Mouse (Mus musculus): ENCODE measurements around the gene Ubtf.

The Ubtf gene

GRCm38 (mm10) chr11:102277754-102278153 lies 41.8 kb downstream of the Ubtf start:
- TF ChIP-seq GATA4 (IDR thresholded peaks at IDR 0.05; ENCODE audit: insufficient replicate concordance, low read length): no peak

- TF ChIP-seq GATA4 (IDR thresholded peaks at IDR 0.05; ENCODE audit: insufficient replicate concordance, low read length): no peak
Observed at GRCm38 (mm10) chr11:102276411-102276915, 43.1 kb downstream of the Ubtf start.

- TF ChIP-seq GATA4 (IDR thresholded peaks at IDR 0.05; ENCODE audit: insufficient replicate concordance, low read length): no peak
Observed at GRCm38 (mm10) chr11:102268520-102269244, 50.9 kb downstream of the Ubtf start, which contains the start of gene Asb16. Gene Asb16 (plus strand): TSS chr11:102268743.

- TF ChIP-seq GATA4 (IDR thresholded peaks at IDR 0.05; ENCODE audit: insufficient replicate concordance, low read length): no peak
Observed at GRCm38 (mm10) chr11:102267480-102267879, 52.1 kb downstream of the Ubtf start.

- no peak for TF ChIP-seq GATA4 (IDR thresholded peaks at IDR 0.05; ENCODE audit: insufficient replicate concordance, low read length)
Observed at GRCm38 (mm10) chr11:102266631-102267355, 52.7 kb downstream of the Ubtf start.

GRCm38 (mm10) chr11:102265816-102266215 lies 53.7 kb downstream of the Ubtf start:
- no peak for TF ChIP-seq GATA4 (IDR thresholded peaks at IDR 0.05; ENCODE audit: insufficient replicate concordance, low read length)

GRCm38 (mm10) chr11:102263211-102263610 lies 56.3 kb downstream of the Ubtf start:
- no peak for TF ChIP-seq GATA4 (IDR thresholded peaks at IDR 0.05; ENCODE audit: insufficient replicate concordance, low read length)

- no peak for TF ChIP-seq GATA4 (IDR thresholded peaks at IDR 0.05; ENCODE audit: insufficient replicate concordance, low read length)
Observed at GRCm38 (mm10) chr11:102258521-102258920, 61.0 kb downstream of the Ubtf start.

- TF ChIP-seq GATA4 (IDR thresholded peaks at IDR 0.05; ENCODE audit: insufficient replicate concordance, low read length): no peak
Observed at GRCm38 (mm10) chr11:102258095-102258494, 61.4 kb downstream of the Ubtf start.

GRCm38 (mm10) chr11:102257514-102257913 lies 62.0 kb downstream of the Ubtf start:
- TF ChIP-seq GATA4 (IDR thresholded peaks at IDR 0.05; ENCODE audit: insufficient replicate concordance, low read length): no peak

Measured in liver, adult (tissue).